Mouse (Mus musculus): Measurements from ENCODE around the gene Xrcc2.

DNA sequence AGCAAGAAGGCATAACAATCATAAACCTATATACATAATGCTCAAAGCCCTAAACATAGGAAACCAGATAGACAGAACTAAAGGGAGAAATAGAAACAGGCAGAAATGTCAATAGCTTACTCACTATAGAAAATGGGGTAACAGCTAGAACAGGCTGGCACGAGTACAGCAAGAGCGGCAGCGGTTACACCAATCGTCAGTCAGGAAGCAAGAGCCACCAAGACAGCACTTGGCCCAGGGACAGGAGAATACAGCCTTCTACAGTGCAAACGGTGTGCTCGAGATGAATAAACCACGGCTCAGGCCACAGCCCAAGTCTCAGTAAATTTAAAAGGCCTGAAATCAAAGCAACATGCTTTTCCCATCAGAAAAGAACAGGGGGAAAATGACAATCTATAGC, 9.4 kb downstream of the Xrcc2 start:
- no peak for TF ChIP-seq CTCF (IDR thresholded peaks at IDR 0.05; ENCODE audit: borderline replicate concordance, extremely low read depth, insufficient read depth, insufficient read length)
- TF ChIP-seq POLR2A (IDR thresholded peaks at IDR 0.05; ENCODE audit: borderline replicate concordance, extremely low read depth, insufficient read depth, insufficient read length, poor library complexity, severe bottlenecking): no peak

Measured in brain, embryonic 14.5 days (tissue).